Mouse (Mus musculus) lung, adult 2 months (tissue): ENCODE results near the gene Slc38a4. TPM values are rescaled to one million over a fixed set of nuclear protein-coding genes. Genes with fewer than 3 reads are reported as not detected.
A peak's percentile ranks its signal among the peaks of the same experiment; 100 is the strongest.

Experiments used
- DNase-seq: peaks from one replicate; pipeline ENCODE4 v3.0.0; 2022
- H3K4me1 ChIP-seq: fragments of 200-500 bp; 2 replicates; pipeline ENCODE4 v1.6.1; 2011; ENCODE audit warnings: low read length; ENCODE audit not compliant: control insufficient read depth, insufficient read depth
- H3K4me3 ChIP-seq: fragments of 200-500 bp; replicated peaks from 2 replicates; pipeline ENCODE3; 2011; ENCODE audit warnings: low read depth, mild to moderate bottlenecking, control low read depth, low read length; ENCODE audit errors: extremely low read depth
- CTCF ChIP-seq: fragments of 200-500 bp; IDR thresholded peaks from 2 replicates; pipeline ENCODE4 v1.5.1; 2011; ENCODE audit warnings: mild to moderate bottlenecking, low read length, control low read depth; ENCODE audit not compliant: insufficient read depth
- POLR2A ChIP-seq: fragments of 200-500 bp; IDR thresholded peaks from 2 replicates; pipeline ENCODE4 v1.6.1; 2011; ENCODE audit warnings: low read depth, mild to moderate bottlenecking, control low read depth, low read length, borderline replicate concordance; ENCODE audit errors: extremely low read depth
- WGBS: fragments of 180-500 bp; shearing (Covaris S2); methylation state at CpG from one replicate; pipeline ENCODE4 v1.1.7; 2018; 5-methylcytosine and 5-hydroxymethylcytosine counted together
- polyA plus RNA-seq: library from polyadenylated mRNA; depleted of rRNA; stranded (reverse); fragments of >200 nt; gene quantifications from 2 replicates; pipeline ENCODE4 v1.2.3, GENCODE M21; 2012; rRNA removed

Gene Slc38a4
- polyA plus RNA-seq: 5.8 and 6.7 TPM in 2 replicates

DNA sequence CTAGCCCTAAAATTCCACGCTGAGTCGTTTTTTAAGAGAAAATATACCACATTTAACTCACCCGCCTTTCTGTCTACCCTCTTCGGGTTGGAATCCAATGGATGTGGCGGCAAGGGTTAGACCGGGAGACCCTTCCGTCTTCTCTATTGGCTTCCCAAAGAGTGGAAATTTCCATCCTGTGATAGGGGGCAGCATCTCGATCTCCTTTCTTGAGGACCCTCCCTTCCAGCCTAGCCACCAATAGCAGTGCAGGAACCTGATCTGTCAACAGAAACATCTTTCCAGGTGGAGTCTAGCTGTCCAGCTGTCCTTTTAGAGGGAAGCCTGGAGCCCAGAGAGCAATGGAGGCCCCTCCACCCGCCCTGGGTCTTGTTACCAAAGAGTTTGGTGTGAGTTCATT lies at the start of gene Slc38a4:
Gene Slc38a4, minus strand, starts transcription at position 163 of the 400 bp plus-strand sequence.
- no peaks in the 10 kb centered on the region for H3K4me1 ChIP-seq
- no peak for DNase-seq
- TF ChIP-seq CTCF: no peak
- TF ChIP-seq POLR2A: no peak
- WGBS: 59% methylated on average over 9 of the region's 9 CpGs
- H3K4me3 ChIP-seq: peak within 1 kb of the TSS; percentile 39

DNA sequence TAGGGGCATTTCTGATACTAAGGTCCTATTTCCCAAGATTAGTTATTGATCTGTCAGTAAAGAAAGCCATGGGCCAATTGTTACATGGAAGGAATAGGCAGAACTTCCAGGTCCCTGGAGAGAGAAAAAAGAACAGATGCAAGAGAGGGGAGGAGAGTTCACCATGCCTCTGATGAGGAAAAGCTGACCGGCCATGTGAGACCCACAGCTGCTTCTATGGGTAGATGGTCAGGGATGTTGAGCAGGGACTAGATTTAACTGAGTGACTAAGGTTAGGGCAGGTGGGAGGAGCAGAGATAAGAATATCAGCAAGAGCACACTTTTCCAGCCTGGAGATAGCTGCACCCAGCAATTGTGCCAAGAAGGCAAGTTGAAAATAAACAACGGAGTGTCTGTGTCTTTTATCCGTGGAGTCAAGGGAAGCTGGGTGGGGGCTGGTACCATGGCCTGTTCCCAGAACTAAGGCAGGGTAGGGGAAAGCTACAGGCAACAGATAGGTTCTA lies 49.2 kb upstream of the Slc38a4 start:
- no peaks in the 10 kb centered on the region for H3K4me1 ChIP-seq
- WGBS: 28% methylated on average over 3 of the region's 3 CpGs
- no peak overlapping the region for H3K4me3 ChIP-seq
- TF ChIP-seq POLR2A (no peak), CTCF (no peak)
- no peak for DNase-seq

DNA sequence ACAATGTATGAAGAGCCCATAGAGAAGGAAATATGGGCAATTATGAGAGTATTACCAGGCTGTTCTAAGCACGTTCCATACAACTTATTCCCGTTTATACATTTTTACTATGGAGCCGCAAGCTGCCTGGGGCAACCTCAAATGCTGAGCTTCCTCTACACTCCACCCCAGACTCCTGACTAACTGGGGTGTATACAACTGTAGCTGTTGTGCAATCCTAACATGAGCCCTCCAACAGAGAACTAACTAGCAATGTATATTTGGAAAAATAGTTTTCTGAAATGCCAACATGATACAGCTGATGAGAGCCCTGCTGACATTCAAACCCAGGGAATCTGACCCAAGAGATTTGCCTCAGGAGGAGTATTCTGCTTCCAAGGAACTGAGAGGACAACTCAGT lies 48.3 kb upstream of the Slc38a4 start:
- 93% methylated on average over 3 of the region's 3 CpGs for WGBS
- TF ChIP-seq POLR2A (no peak), CTCF (no peak)
- DNase-seq: no peak
- Histone ChIP-seq H3K4me1 (no peaks in the 10 kb centered on the region), H3K4me3 (no peak overlapping the region)

DNA sequence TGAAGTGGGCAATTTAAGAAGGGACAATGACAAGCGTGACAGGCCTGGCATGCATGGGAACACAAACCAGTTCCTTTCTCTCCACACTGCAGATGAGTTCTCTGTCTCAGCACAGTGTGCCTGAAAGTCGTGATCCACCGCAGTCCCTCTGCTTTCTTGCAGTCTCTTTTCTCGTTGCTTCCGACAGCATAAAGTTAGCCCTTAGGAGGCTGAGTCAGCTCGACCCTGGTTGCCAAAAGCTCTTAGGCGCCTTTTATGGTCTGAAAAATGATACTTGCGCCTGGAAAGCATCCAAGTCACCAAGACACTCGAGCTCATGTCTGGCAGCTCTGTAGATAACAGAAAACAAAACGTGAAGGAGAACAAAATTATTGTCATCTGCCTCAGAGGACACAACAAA lies 47.1 kb upstream of the Slc38a4 start:
- WGBS: 34% methylated on average over 10 of the region's 10 CpGs

GRCm38 (mm10) chr15:97102181-97102580 lies 46.4 kb upstream of the Slc38a4 start:
- TF ChIP-seq CTCF (no peak), POLR2A (no peak)
- WGBS: 78% methylated on average over 5 of the region's 5 CpGs
- DNase-seq: no peak

More for the DNA sequence above, 47.1 kb upstream of the Slc38a4 start:
- no peak for DNase-seq
- H3K4me3 ChIP-seq: no peak overlapping the region
- TF ChIP-seq POLR2A (no peak), CTCF (no peak)
- H3K4me1 ChIP-seq: no peaks in the 10 kb centered on the region

DNA sequence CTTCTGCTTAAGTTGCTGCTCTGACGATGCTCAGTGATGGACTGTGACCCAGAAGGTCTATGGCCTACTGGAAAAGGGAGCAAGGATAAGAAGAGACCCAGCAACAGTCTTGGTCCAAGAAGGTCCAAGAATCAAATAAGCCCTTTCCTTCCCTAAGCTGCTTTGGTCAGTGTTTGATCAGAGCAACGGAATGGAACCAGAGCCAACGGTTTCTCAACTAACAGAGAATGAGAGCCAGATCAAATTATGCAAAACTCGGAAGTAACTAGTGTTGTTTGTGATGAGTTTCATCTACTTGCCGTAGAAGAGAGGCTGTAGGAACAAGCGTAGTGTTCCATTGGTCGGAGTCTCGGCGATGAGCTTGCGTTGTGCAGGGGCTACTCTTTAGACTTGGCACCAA lies 43.3 kb upstream of the Slc38a4 start:
- no peak for DNase-seq
- WGBS: 87% methylated on average over 10 of the region's 10 CpGs
- no peak for TF ChIP-seq POLR2A
- no peak for TF ChIP-seq CTCF
- no peaks in the 10 kb centered on the region for H3K4me1 ChIP-seq
- H3K4me3 ChIP-seq: no peak overlapping the region

More at GRCm38 (mm10) chr15:97102181-97102580, 46.4 kb upstream of the Slc38a4 start:
- H3K4me1 ChIP-seq: no peaks in the 10 kb centered on the region
- H3K4me3 ChIP-seq: no peak overlapping the region

- WGBS: 83% methylated on average over 4 of the region's 4 CpGs
- DNase-seq: no peak
- Histone ChIP-seq H3K4me3 (no peak overlapping the region), H3K4me1 (no peaks in the 10 kb centered on the region)
- TF ChIP-seq POLR2A: no peak
- TF ChIP-seq CTCF: no peak
Observed at GRCm38 (mm10) chr15:97097548-97097947, 41.8 kb upstream of the Slc38a4 start.

DNA sequence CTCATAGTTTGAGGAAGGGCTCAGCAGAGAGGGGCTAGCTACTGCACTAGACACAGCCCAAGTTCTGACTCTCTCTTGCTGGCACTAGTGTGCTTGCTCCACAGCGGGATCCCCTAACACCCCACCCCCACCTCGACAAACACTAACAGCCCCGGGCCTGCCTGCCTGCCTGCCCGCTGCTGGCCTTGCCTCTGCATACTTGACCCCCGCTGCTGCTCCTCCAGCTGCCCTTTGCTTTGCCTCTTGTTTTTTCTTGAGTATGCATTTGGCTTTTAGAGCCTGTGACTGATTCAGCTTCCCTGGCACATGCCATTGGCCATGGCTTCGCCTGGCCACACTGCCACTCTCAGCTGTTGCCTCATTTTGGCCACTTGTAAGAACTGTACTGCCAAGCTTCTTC lies 33.8 kb upstream of the Slc38a4 start:
- no peaks in the 10 kb centered on the region for H3K4me1 ChIP-seq
- peak; percentile 18 for DNase-seq
- H3K4me3 ChIP-seq: no peak overlapping the region
- 24% methylated on average over 6 of the region's 6 CpGs for WGBS
- no peak for TF ChIP-seq CTCF
- no peak for TF ChIP-seq POLR2A

DNA sequence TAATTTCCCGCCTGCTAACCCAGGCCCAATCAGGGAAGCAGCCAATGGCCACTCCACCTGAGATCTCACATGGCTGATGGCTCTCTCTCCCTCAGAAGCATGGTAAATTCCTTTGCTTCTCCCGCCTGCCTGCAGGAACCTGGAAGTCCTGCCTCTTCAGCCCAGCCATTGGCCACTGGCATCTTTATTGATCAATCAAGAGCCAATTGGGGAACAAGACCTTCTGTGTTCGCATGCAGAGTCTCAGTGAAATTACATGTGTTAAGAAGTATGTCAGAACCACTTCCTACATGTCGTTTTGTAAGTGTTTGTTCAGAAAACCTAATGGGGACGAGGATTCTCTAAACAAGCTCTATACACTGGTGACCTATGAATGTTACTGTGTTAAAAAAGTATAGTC lies 30.1 kb upstream of the Slc38a4 start:
- H3K4me1 ChIP-seq: no peaks in the 10 kb centered on the region
- TF ChIP-seq CTCF (no peak), POLR2A (no peak)
- DNase-seq: no peak
- WGBS: 44% methylated on average over 5 of the region's 5 CpGs
- no peak overlapping the region for H3K4me3 ChIP-seq

- Histone ChIP-seq H3K4me3 (no peak overlapping the region), H3K4me1 (no peaks in the 10 kb centered on the region)
- WGBS: 74% methylated on average over 6 of the region's 6 CpGs
- TF ChIP-seq CTCF (no peak), POLR2A (no peak)
- DNase-seq: no peak
Observed at GRCm38 (mm10) chr15:97077665-97078064, 21.9 kb upstream of the Slc38a4 start.

DNA sequence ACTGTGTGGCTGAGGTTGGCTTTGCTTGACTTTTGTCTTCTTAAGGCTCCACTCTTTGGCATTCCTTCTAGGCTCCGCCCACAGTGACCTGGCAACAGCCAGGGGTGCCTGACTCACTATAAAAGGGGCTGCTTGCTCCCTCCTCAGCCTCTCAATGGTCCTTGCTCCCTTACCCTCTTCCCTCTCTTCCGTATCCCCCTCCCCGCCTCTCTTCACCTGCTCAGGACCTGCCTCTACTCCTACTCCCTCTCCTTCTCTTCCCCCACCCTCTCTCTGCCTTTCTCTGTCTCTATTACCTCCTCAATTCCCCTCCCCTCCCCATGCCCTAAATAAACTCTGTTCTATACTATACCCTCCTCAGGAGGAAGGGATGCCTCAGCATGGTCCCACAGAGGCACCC lies 20.3 kb upstream of the Slc38a4 start:
- no peak for DNase-seq
- H3K4me1 ChIP-seq: no peaks in the 10 kb centered on the region
- 69% methylated on average over 3 of the region's 3 CpGs for WGBS
- TF ChIP-seq POLR2A (no peak), CTCF (no peak)
- H3K4me3 ChIP-seq: no peak overlapping the region

- no peak for TF ChIP-seq CTCF
- no peak for TF ChIP-seq POLR2A
- DNase-seq: no peak
- WGBS: 81% methylated on average over 4 of the region's 4 CpGs
- H3K4me1 ChIP-seq: no peaks in the 10 kb centered on the region
- no peak overlapping the region for H3K4me3 ChIP-seq
Observed at GRCm38 (mm10) chr15:97075240-97075639, 19.5 kb upstream of the Slc38a4 start.
